Mouse (Mus musculus) left cerebral cortex, adult 8-10 months (tissue): ENCODE data around the gene Dip2c. TPM values are rescaled to one million over a fixed set of nuclear protein-coding genes. Genes with fewer than 3 reads are reported as not detected.

Source experiments
- DNase-seq, 2 experiments: peaks; one replicate each; pipeline ENCODE4 v3.0.0; 2022; ENCODE audit warnings: low spot score in 2 of 2
- total RNA-seq, 4 experiments: library from RNA; stranded (reverse); gene quantifications; 2 replicates each; pipeline ENCODE4 v1.2.4; 2022

The Dip2c gene
- total RNA-seq, 4 experiments from 2014 or later, result 56.5 to 68.5 (median 60.1) TPM

GRCm38 (mm10) chr13:9656613-9657012 is 380.3 kb downstream of the Dip2c start:
- no peak for DNase-seq

GRCm38 (mm10) chr13:9660711-9661110 is 384.4 kb downstream of the Dip2c start:
- no peak for DNase-seq

- DNase-seq, result no peak
These were observed 387.3 kb downstream of the Dip2c start for GRCm38 (mm10) chr13:9663593-9663992.

- no peak for DNase-seq
These were observed 391.7 kb downstream of the Dip2c start for GRCm38 (mm10) chr13:9667954-9668496.

GRCm38 (mm10) chr13:9669246-9669645 is 392.9 kb downstream of the Dip2c start:
- no peak for DNase-seq

- no peak for DNase-seq
These were observed 397.8 kb downstream of the Dip2c start for GRCm38 (mm10) chr13:9674126-9674525.

GRCm38 (mm10) chr13:9681492-9681891 is 405.2 kb downstream of the Dip2c start:
- no peak for DNase-seq

GRCm38 (mm10) chr13:9683280-9683679 is 407.0 kb downstream of the Dip2c start:
- no peak for DNase-seq

- DNase-seq, result no peak
These were observed 408.0 kb downstream of the Dip2c start for GRCm38 (mm10) chr13:9684153-9684923.

GRCm38 (mm10) chr13:9686261-9686660 is 409.9 kb downstream of the Dip2c start:
- no peak for DNase-seq

GRCm38 (mm10) chr13:9686765-9687164 is 410.4 kb downstream of the Dip2c start:
- no peak for DNase-seq

- DNase-seq, result no peak
These were observed 413.0 kb downstream of the Dip2c start for GRCm38 (mm10) chr13:9689366-9689765.

GRCm38 (mm10) chr13:9692876-9693275 is 416.5 kb downstream of the Dip2c start:
- DNase-seq, result no peak

- no peak for DNase-seq
These were observed 418.3 kb downstream of the Dip2c start for GRCm38 (mm10) chr13:9694651-9695050.

- no peak for DNase-seq
These were observed 419.1 kb downstream of the Dip2c start for GRCm38 (mm10) chr13:9695403-9695802.

- DNase-seq, result no peak
These were observed 419.5 kb downstream of the Dip2c start for GRCm38 (mm10) chr13:9695809-9696208.

- DNase-seq, result no peak
These were observed 421.0 kb downstream of the Dip2c start for GRCm38 (mm10) chr13:9697340-9697739.

- no peak for DNase-seq
These were observed 426.4 kb downstream of the Dip2c start for GRCm38 (mm10) chr13:9702615-9703235.

GRCm38 (mm10) chr13:9706720-9707119 is 430.4 kb downstream of the Dip2c start:
- no peak for DNase-seq

- no peak for DNase-seq
These were observed 432.3 kb downstream of the Dip2c start for GRCm38 (mm10) chr13:9708433-9709240.

GRCm38 (mm10) chr13:9712409-9712808 is 436.1 kb downstream of the Dip2c start:
- no peak for DNase-seq

GRCm38 (mm10) chr13:9712971-9713370 is 436.6 kb downstream of the Dip2c start:
- DNase-seq, result no peak
